Mouse (Mus musculus) lung, embryonic 15.5 days (tissue): ENCODE data around the gene Mon2. TPM values are rescaled to one million over a fixed set of nuclear protein-coding genes. Genes with fewer than 3 reads are reported as not detected.

Experiments
- ATAC-seq: fragments of 200-750 bp; cut with Nextera tagmentation; 2 replicates; pipeline ENCODE4 v1.8.0; 2017; ENCODE audit warnings: moderate number of reproducible peaks, borderline replicate concordance; ENCODE audit not compliant: low FRiP score, low TSS enrichment; ENCODE audit errors: extremely low read depth
- H3K27ac ChIP-seq: fragments of 300-500 bp; sonication (generic); 2 replicates; pipeline ENCODE4 v1.5.1; 2015; ENCODE audit warnings: moderate library complexity, mild to moderate bottlenecking, inconsistent platforms
- H3K27me3 ChIP-seq: fragments of 300-500 bp; sonication (generic); 2 replicates; pipeline ENCODE4 v1.6.1; 2015; ENCODE audit warnings: inconsistent platforms
- H3K36me3 ChIP-seq: fragments of 300-500 bp; sonication (generic); 2 replicates; pipeline ENCODE4 v1.6.1; 2015; ENCODE audit warnings: inconsistent platforms
- H3K4me1 ChIP-seq: fragments of 300-500 bp; sonication (generic); 2 replicates; pipeline ENCODE4 v1.6.1; 2015; ENCODE audit warnings: inconsistent platforms
- H3K4me2 ChIP-seq: fragments of 300-500 bp; sonication (generic); 2 replicates; pipeline ENCODE4 v1.6.1; 2015; ENCODE audit warnings: inconsistent platforms, mild to moderate bottlenecking, moderate library complexity
- H3K4me3 ChIP-seq: fragments of 300-500 bp; sonication (generic); 2 replicates; pipeline ENCODE4 v1.5.1; 2015; ENCODE audit warnings: mild to moderate bottlenecking, inconsistent platforms
- H3K9ac ChIP-seq: fragments of 300-500 bp; sonication (generic); 2 replicates; pipeline ENCODE4 v1.6.1; 2015; ENCODE audit warnings: inconsistent platforms
- H3K9me3 ChIP-seq: fragments of 300-500 bp; sonication (generic); 2 replicates; pipeline ENCODE4 v1.6.1; 2016; ENCODE audit warnings: inconsistent platforms
- WGBS: fragments of 180-500 bp; shearing (Covaris S2); methylation state at CpG from one replicate; pipeline ENCODE4 v1.1.7; 2015; 5-methylcytosine and 5-hydroxymethylcytosine counted together
- polyA plus RNA-seq: library from polyadenylated mRNA; unstranded; fragments of >200 nt; fragmentation: Nextera tagmentation; extraction: Ambion mirVana; gene quantifications from 2 replicates; pipeline ENCODE4 v1.2.1, GENCODE M21; 2015

Mon2 gene
- polyA plus RNA-seq = 26.8 and 28.7 TPM in 2 replicates

DNA sequence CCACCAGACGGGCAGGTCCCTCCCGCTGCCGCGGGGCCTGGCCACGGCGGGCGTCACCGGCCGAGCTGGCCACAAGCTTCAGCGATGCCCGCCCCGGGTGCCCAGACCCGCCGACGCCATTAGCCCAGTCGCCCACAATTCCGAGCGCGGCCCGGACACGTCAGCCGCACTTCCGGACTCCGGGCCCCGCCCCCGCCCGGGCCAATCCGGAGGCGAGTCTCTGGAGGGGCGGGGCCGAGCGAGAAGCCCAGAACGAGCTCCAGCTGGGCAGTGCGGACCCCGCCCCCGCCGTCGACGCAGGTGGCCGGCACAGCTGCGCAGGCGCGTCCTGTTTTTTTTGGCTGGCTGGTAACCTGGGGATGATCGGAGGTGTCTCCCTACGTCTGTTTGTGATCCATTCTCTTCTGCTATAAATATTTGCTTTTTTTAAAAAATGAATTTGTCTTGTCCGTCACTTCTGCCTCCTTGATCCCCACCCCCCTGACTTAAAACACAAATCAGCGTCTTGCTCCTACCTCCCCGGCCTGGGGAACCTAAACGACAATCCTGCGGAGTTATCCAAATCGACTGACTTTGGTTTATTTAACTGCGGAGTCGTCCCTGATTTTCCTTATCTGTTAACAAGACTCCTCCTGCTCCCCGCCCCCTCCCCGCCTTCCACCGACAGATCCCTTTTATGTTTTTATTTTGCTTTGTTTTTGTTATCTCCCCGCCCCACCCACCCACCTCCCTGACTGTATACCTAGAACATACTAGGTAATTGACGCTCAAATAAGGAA, at the start of gene Mon2:
Gene Mon2 (minus strand): TSS at position 261 of the 779 bp plus-strand sequence.
- Histone ChIP-seq H3K4me3 (peak within 1 kb of the TSS; percentile 87), H3K4me1 (peaks cover 15% of the 10 kb centered on the region), H3K9ac (peak within 1 kb of the TSS; percentile 93), H3K4me2 (peak within 1 kb of the TSS; percentile 69), H3K27ac (peak within 1 kb of the TSS; percentile 65), H3K36me3 (no peaks in the 10 kb centered on the region), H3K27me3 (no peaks in the 10 kb centered on the region), H3K9me3 (no peaks in the 10 kb centered on the region)
- under 1% methylated on average over 58 of the region's 58 CpGs for WGBS
- ATAC-seq = peak; percentile 99

DNA sequence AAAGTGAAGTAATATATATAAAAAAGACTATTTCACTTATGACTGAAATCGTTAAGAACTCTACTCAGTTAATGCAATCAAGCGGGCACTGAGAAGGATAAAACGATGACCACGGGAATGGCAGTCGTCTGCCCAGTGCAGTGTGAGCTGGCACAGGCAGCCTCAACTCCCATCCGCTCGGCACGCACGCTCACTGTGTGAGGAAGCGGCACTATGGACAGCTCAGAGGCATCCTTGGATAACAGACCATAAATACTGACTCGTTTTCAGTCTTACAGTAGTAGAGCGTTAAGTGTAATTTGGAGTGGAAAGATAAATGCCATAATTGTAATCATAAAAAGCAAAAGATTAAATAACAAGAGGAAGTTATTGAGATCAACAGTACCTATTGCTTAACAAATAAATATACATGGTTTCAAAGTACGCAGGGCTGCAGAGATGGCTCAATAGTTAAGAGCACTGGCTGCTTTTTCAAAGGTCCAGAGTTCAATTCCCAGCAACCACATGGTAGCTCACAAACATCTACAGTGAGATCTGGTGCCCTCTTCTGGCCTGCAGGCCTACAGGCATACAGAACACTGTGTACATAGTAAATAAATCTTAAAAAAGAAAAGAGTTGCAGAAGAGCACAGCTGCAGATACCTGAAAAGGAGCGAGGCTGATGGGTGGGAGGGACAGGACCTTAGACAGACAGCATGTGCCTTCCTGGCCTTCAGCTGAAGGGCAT, 44.5 kb upstream of the Mon2 start:
- Histone ChIP-seq H3K4me3 (no peak overlapping the region), H3K9ac (no peak overlapping the region), H3K9me3 (no peaks in the 10 kb centered on the region), H3K4me2 (no peak overlapping the region), H3K27me3 (no peaks in the 10 kb centered on the region), H3K27ac (no peak overlapping the region), H3K36me3 (peaks cover 75% of the 10 kb centered on the region), H3K4me1 (no peaks in the 10 kb centered on the region)
- ATAC-seq = no peak
- 92% methylated on average over 14 of the region's 14 CpGs for WGBS

DNA sequence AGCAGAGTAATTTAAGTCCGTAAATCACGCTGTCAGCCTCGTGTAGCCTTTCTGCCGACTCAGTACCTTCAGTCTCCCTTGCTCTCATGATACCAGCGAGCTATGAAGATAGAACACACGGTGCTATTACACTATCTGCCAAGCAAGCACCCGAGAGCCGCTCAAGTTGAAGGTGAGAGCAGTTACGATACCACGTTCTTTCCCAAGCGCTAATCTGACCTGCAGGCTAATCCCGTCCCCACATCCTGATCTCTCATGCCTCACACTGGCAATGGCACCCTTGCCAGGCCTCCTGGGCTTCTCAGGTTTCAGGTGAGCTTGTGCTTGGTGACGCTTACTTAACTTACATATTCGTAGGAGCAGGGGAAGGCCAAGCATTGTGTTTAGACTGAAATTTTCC, 40.6 kb upstream of the Mon2 start:
- ATAC-seq = no peak

DNA sequence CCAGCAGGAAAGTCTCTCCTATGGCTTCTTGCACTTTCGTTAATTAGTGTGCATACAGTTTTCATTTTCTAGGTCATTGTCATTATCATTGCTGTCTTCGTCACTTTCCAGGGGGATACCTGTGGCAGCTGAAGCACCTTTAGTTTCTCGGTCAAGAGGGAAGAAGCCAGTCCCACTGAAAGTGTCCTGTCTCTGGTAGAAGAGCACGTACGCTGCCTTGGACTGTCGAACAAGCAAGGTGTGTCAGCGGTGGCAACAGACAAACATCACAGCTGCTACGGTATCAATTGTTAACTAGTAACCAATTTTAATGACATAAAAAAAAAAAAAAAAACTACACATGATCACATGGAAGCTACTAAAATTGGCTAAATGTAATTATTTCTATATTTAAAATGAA, 37.2 kb upstream of the Mon2 start:
- WGBS = 93% methylated on average over 8 of the region's 8 CpGs
- Histone ChIP-seq H3K36me3 (peaks cover 39% of the 10 kb centered on the region), H3K9me3 (no peaks in the 10 kb centered on the region)

More for the DNA sequence above, 40.6 kb upstream of the Mon2 start:
- Histone ChIP-seq H3K27me3 (no peaks in the 10 kb centered on the region), H3K4me1 (no peaks in the 10 kb centered on the region), H3K4me3 (no peak overlapping the region), H3K9ac (no peak overlapping the region), H3K4me2 (no peak overlapping the region), H3K27ac (no peak overlapping the region), H3K36me3 (peaks cover 63% of the 10 kb centered on the region), H3K9me3 (no peaks in the 10 kb centered on the region)
- WGBS = 84% methylated on average over 14 of the region's 14 CpGs

DNA sequence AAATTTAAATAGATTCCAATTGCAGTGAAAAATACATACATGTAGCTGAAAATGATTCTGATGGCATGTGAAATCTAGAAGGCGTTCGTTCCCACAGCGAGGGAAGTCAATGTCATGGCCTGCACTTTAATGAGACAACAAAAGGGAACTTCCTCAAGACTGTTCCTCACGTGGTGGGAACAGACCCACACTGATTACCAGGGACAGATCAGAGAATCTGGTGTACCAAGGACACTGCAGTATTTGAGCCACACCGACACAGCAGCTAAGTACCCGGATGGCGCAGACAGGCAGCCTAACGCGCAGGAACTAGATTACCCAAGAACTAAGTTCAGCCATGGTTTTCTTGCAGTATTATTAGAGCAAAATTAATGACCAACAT, 36.5 kb upstream of the Mon2 start:
- WGBS = 90% methylated on average over 9 of the region's 9 CpGs
- no peaks in the 10 kb centered on the region for H3K9me3 ChIP-seq
- no peaks in the 10 kb centered on the region for H3K27me3 ChIP-seq
- H3K36me3 ChIP-seq = peaks cover 37% of the 10 kb centered on the region
- H3K9ac ChIP-seq = no peak overlapping the region
- H3K4me2 ChIP-seq = no peak overlapping the region
- no peak overlapping the region for H3K4me3 ChIP-seq
- peaks cover 16% of the 10 kb centered on the region for H3K4me1 ChIP-seq
- no peak for ATAC-seq
- no peak overlapping the region for H3K27ac ChIP-seq

More for the DNA sequence above, 37.2 kb upstream of the Mon2 start:
- Histone ChIP-seq H3K27ac (no peak overlapping the region), H3K4me3 (no peak overlapping the region), H3K27me3 (no peaks in the 10 kb centered on the region), H3K4me2 (no peak overlapping the region), H3K4me1 (peaks cover 13% of the 10 kb centered on the region), H3K9ac (no peak overlapping the region)
- ATAC-seq = no peak

DNA sequence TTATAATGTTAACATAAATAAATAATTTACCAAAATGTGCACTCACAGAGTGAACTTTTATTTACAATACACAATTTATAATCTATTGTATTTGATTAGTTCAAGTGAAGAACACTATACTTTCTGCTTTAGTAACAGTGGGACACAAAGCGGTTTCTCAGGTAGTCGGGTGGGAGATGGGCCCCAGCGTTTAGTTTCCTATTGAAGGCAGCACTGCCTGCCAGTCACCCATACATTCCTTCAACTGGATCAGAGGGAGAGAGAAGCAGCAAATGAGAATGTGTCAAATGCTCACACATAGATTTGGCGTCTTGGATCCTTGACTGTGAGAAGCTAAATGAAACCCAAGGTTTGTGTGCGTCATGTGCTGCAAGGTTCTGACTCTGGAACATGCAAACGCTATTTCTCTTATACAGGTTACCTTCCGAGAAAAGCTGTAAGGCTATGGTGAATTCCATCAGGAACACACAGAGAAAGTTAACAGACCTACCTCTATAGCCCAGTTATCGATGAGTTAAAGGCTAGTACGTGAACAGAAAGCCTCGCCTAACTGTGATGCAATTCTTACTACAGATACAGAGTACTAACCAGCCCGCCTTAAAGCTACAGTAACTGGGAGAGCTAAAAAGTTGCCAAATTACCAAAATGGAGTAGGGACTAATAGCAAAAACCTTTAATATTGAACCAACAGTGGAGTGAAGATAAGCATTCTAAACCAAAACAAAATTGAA, 35.9 kb upstream of the Mon2 start:
- H3K4me2 ChIP-seq = no peak overlapping the region
- no peak overlapping the region for H3K9ac ChIP-seq
- no peaks in the 10 kb centered on the region for H3K27me3 ChIP-seq
- no peak overlapping the region for H3K4me3 ChIP-seq
- peaks cover 32% of the 10 kb centered on the region for H3K36me3 ChIP-seq
- H3K4me1 ChIP-seq = peaks cover 19% of the 10 kb centered on the region
- no peak for ATAC-seq
- WGBS = 76% methylated on average over 11 of the region's 11 CpGs
- H3K27ac ChIP-seq = no peak overlapping the region
- H3K9me3 ChIP-seq = no peaks in the 10 kb centered on the region

DNA sequence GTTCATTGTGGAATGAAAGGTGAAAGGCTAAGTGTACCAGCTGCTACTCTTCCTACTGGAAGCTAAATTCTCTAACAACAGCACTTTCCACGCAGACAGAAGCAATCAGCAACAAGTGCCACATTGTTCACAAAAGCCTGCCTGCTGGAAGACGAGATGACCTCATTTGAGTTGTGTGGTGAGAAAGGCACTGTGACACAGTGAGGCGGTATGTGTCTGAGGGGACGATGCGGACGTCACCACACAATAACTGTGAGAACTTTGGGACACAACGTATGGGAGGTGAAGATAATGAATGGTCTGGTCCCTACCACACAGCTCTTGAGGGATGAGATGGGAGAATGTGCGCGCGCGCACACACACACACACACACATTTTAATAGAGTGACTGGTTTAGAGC, 34.2 kb upstream of the Mon2 start:
- Histone ChIP-seq H3K27me3 (no peaks in the 10 kb centered on the region), H3K4me3 (no peak overlapping the region), H3K9me3 (no peaks in the 10 kb centered on the region), H3K27ac (no peak overlapping the region), H3K36me3 (peaks cover 19% of the 10 kb centered on the region), H3K4me1 (peaks cover 19% of the 10 kb centered on the region), H3K4me2 (no peak overlapping the region), H3K9ac (no peak overlapping the region)
- peak; percentile 77 for ATAC-seq
- 54% methylated on average over 11 of the region's 11 CpGs for WGBS

DNA sequence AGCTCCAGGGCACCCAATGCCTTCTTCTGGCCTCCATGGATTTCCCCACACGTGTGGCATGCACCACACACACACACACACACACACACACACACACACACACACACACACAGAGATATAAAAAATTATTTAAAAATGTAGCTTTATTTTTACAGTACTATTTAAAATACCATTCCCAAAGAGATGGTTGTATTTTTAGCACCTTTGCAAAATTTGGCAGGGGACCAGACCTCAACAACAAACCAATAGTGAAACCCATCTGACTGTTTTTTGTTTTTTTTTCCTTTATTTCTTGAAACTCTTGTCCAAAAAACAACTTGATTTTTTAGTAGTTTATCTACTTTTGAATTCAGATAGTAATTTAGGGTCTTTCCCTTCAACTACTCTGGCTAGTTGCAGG, 32.2 kb upstream of the Mon2 start:
- H3K36me3 ChIP-seq = 0 out of 2 replicates have a peak, but pooled peaks cover 7% of the 10 kb centered on the region
- no peak overlapping the region for H3K9ac ChIP-seq
- no peaks in the 10 kb centered on the region for H3K27me3 ChIP-seq
- H3K9me3 ChIP-seq = no peaks in the 10 kb centered on the region
- 64% methylated on average over 1 of the region's 1 CpGs for WGBS
- no peak for ATAC-seq
- no peak overlapping the region for H3K27ac ChIP-seq
- no peak overlapping the region for H3K4me3 ChIP-seq
- peaks cover 19% of the 10 kb centered on the region for H3K4me1 ChIP-seq
- H3K4me2 ChIP-seq = no peak overlapping the region

DNA sequence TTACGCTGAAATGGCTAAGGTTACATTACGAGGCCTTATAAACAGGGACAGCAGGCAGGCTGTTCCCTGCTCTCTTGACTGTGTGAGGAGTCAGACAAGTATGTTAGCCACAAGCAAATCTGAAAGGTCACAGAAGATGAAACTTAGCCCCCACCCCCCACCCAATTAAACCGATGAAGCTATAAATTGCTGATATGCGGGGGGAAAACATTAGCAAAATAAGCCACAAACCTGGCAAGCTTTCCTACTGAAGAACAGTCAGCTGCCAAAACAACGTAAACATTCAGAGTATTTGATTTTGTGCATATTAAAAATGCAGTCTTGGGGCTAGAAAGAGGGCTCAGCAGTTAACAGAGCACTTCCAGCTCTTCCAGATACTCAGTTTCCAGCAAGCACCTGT, 31.8 kb upstream of the Mon2 start:
- no peak overlapping the region for H3K4me3 ChIP-seq
- ATAC-seq = no peak
- H3K27me3 ChIP-seq = no peaks in the 10 kb centered on the region
- 0 out of 2 replicates have a peak, but pooled peaks cover 3% of the 10 kb centered on the region for H3K36me3 ChIP-seq
- 58% methylated on average over 5 of the region's 5 CpGs for WGBS
- no peaks in the 10 kb centered on the region for H3K9me3 ChIP-seq
- no peak overlapping the region for H3K9ac ChIP-seq
- H3K4me1 ChIP-seq = peaks cover 19% of the 10 kb centered on the region
- H3K4me2 ChIP-seq = no peak overlapping the region
- no peak overlapping the region for H3K27ac ChIP-seq

DNA sequence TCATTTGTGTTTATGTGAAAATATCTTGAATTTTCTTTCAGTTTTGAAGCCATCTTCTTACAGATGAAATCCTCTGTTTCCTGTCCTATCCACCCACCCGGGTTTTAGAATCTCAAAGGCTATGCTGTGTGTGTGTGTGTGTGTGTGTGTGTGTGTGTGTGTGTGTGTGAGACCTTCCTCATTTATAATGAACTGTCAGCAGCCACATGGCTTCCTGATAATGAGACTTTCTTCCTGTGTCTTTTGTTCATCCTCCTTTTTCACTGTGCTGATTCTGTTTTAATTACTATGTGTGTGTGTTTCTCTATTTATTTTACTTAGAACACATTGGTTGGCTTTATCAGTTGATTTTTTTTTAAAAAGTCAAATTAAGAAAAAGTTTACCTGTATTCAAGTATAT, 25.0 kb upstream of the Mon2 start:
- no peak overlapping the region for H3K27ac ChIP-seq
- H3K4me3 ChIP-seq = no peak overlapping the region
- no peak overlapping the region for H3K9ac ChIP-seq
- H3K36me3 ChIP-seq = no peaks in the 10 kb centered on the region
- ATAC-seq = no peak
- no peak overlapping the region for H3K4me2 ChIP-seq
- H3K9me3 ChIP-seq = no peaks in the 10 kb centered on the region
- no peaks in the 10 kb centered on the region for H3K4me1 ChIP-seq
- WGBS = 56% methylated on average over 1 of the region's 1 CpGs
- no peaks in the 10 kb centered on the region for H3K27me3 ChIP-seq

DNA sequence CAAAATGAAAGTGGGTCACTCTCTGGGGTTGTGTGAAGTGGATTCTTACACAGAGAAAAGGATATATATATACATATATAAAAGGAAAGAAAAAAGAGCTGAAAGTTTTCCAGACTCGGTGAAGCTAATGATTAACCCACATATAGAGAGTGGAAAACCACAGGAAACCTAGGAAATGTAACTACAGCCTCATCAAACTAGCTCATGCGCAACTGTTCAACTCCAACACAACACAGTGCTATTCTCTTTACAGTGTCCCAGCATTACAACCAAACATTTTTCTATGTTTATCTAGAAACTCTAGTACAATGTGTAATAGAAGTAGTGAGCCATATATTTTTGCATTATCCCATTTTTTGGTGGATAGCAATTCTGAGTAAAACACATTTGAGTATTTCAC, 24.3 kb upstream of the Mon2 start:
- ATAC-seq = no peak
- no peak overlapping the region for H3K9ac ChIP-seq
- H3K4me3 ChIP-seq = no peak overlapping the region
- no peaks in the 10 kb centered on the region for H3K9me3 ChIP-seq
- H3K27ac ChIP-seq = no peak overlapping the region
- no peaks in the 10 kb centered on the region for H3K27me3 ChIP-seq
- H3K4me2 ChIP-seq = no peak overlapping the region
- no peaks in the 10 kb centered on the region for H3K36me3 ChIP-seq
- 66% methylated on average over 2 of the region's 2 CpGs for WGBS
- no peaks in the 10 kb centered on the region for H3K4me1 ChIP-seq

DNA sequence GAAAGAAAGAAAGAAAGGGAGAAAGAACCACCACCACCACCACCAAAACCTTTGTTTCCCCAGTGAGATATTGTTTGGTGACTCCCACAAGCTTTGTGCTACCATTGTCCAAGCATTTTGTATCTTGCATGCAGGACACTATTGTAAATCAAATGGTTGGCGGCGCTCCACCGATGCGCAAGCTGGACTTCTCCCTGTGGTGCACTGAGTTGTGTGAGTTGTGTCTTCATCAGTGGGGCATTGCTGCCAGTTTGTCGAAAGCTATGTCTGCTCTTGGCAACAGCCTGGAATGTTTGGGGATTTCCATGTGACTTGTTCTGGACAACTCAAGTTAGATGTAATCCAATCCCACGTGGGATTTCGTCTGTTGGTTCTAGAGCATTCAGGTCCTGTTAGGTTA, 18.2 kb upstream of the Mon2 start:
- Histone ChIP-seq H3K36me3 (no peaks in the 10 kb centered on the region), H3K4me1 (no peaks in the 10 kb centered on the region), H3K4me2 (no peak overlapping the region), H3K4me3 (no peak overlapping the region), H3K9ac (no peak overlapping the region), H3K9me3 (no peaks in the 10 kb centered on the region), H3K27me3 (0 out of 2 replicates have a peak, but pooled peaks cover 2% of the 10 kb centered on the region), H3K27ac (no peak overlapping the region)
- no peak for ATAC-seq
- 80% methylated on average over 7 of the region's 7 CpGs for WGBS
